Mouse (Mus musculus) ES-E14 (cell line): Measurements from ENCODE around the gene Tmem245. TPM values are rescaled to one million over a fixed set of nuclear protein-coding genes. Genes with fewer than 3 reads are reported as not detected.

Source experiments
- DNase-seq: peaks from one replicate; pipeline ENCODE4 v3.0.0-alpha.2; 2013; ENCODE audit warnings: low read depth, low spot score
- H3K27ac ChIP-seq: 2 replicates; pipeline ENCODE4 v1.5.1; 2012; ENCODE audit warnings: low read depth, mild to moderate bottlenecking, low read length, moderate library complexity, mixed read lengths; ENCODE audit not compliant: poor library complexity, insufficient read depth, severe bottlenecking
- H3K36me3 ChIP-seq: 2 replicates; pipeline ENCODE4 v1.6.1; 2012; ENCODE audit warnings: mild to moderate bottlenecking, low read length, moderate library complexity, mixed read lengths; ENCODE audit not compliant: control insufficient read depth, poor library complexity, insufficient read depth, severe bottlenecking
- H3K4me1 ChIP-seq, 2 experiments: fragments of 150-350 bp in 1 of 2; sonication (generic) in 1 of 2; 2 replicates each; pipeline ENCODE4 v1.6.1; 2012; ENCODE audit warnings: low read length in 2 of 2, mild to moderate bottlenecking in 1 of 2, mixed read lengths in 1 of 2; ENCODE audit not compliant: control insufficient read depth in 2 of 2, insufficient read depth in 2 of 2, poor library complexity in 1 of 2
- H3K4me3 ChIP-seq, 2 experiments: fragments of 150-350 bp in 1 of 2; sonication (generic) in 1 of 2; 2 replicates each; pipeline ENCODE4 v1.5.1; 2012; ENCODE audit warnings: low read length in 2 of 2, low read depth in 1 of 2, mild to moderate bottlenecking in 1 of 2, mixed read lengths in 1 of 2; ENCODE audit not compliant: insufficient read depth in 1 of 2, poor library complexity in 1 of 2, severe bottlenecking in 1 of 2
- H3K9ac ChIP-seq: 2 replicates; pipeline ENCODE4 v1.6.1; 2012; ENCODE audit warnings: low read depth, mild to moderate bottlenecking, low read length, mixed read lengths; ENCODE audit not compliant: poor library complexity, insufficient read depth, severe bottlenecking
- H3K9me3 ChIP-seq: fragments of 150-350 bp; sonication (generic); 2 replicates; pipeline ENCODE4 v1.6.1; 2012; ENCODE audit warnings: low read depth, mild to moderate bottlenecking, low read length; ENCODE audit not compliant: control insufficient read depth, insufficient read depth
- CHD2 ChIP-seq: IDR thresholded peaks from 2 replicates; pipeline ENCODE4 v1.6.1; 2014; ENCODE audit warnings: mild to moderate bottlenecking, low read depth, low read length, inconsistent platforms
- HCFC1 ChIP-seq: IDR thresholded peaks from 2 replicates; pipeline ENCODE4 v1.6.1; 2012; ENCODE audit warnings: low read length, inconsistent platforms, borderline replicate concordance; ENCODE audit not compliant: insufficient read depth
- MAFK ChIP-seq: IDR thresholded peaks from 2 replicates; pipeline ENCODE4 v1.6.1; 2014; ENCODE audit warnings: mild to moderate bottlenecking, low read depth, low read length, inconsistent platforms; ENCODE audit not compliant: insufficient read depth
- ZC3H11A ChIP-seq: IDR thresholded peaks from 2 replicates; pipeline ENCODE4 v1.6.1; 2012; ENCODE audit warnings: low read depth, mild to moderate bottlenecking, inconsistent platforms, low read length, borderline replicate concordance
- ZNF384 ChIP-seq: IDR thresholded peaks from 2 replicates; pipeline ENCODE4 v1.6.1; 2012; ENCODE audit warnings: low read depth, low read length, inconsistent platforms
- in situ Hi-C, 2 experiments: fragments of 600-800 bp; cut with MboI; formaldehyde crosslinking; loops; one replicate each; pipeline ENCODE4 v1.15.1; 2025; ENCODE audit warnings: low sequenced_read_pairs in 2 of 2, inconsistent platforms in 1 of 2; ENCODE audit not compliant: unreplicated experiment in 2 of 2
- total RNA-seq: library from RNA; depleted of rRNA; stranded (reverse); fragments of 300-350 nt; gene quantifications from 2 replicates; pipeline ENCODE4 v1.2.3, GENCODE M21; 2012

Gene Tmem245
- total RNA-seq, 1 experiment = 54.9 TPM

DNA sequence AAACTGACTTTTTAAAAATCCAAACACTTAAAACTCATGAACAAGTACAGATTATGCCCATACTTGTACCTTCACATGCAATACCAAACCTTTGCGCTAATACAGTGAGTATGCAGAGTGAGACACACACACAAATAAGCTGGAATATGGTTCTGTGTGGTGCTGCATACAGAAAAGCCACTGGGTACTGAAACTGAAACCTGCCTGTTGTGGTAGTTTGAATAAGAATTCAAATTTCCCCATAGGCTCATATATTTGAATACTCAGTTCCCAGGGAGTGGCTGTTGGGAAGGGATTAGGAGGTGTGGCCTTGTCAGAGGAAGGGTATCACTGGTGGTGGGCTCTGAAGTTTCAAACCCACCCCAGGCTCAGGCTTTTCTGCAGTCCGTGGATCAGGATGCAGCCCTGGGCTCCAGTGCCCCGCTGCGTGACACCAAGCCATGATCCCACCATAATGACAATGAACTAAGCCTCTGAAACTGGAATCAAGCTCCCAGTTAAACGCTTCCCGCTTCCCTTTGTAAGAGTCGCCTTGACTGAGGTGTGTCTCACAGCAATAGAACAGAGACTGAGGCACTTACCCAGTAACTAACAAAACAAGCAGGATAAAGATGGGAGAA is 34.7 kb downstream of the Tmem245 start:
- TF ChIP-seq HCFC1 = no peak
- no peak for TF ChIP-seq ZC3H11A
- TF ChIP-seq CHD2 = no peak
- TF ChIP-seq MAFK = no peak
- TF ChIP-seq ZNF384 = no peak
- Histone ChIP-seq H3K9ac (no peak overlapping the region), H3K9me3 (no peaks in the 10 kb centered on the region), H3K4me1 (peaks cover under 1 to 8% of the 10 kb centered on the region in 2 experiments; a peak in 1 of 4 replicates), H3K36me3 (peaks cover 35% of the 10 kb centered on the region), H3K4me3 (no peak overlapping the region), H3K27ac (no peak overlapping the region)
- in situ Hi-C loops = no loop called here
- DNase-seq = no peak

DNA sequence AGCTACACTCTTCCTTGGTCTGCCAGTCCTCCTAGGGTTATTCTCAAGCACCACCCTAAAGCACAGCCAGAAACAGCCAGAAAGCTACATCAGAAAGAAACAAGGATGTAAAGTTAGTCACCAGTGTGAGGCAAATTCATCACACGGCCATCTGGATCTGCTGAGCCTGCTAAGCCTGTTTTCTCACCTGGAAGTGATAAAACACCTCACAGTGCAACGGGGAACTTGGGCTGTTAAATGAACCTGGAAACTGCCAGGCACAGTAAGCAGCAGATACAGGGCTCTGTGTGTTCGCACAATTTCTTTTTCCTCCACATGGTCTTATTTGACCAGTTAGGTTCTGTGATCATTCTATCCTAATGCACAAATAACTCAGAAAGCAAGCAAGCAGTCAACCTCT is 37.7 kb downstream of the Tmem245 start:
- H3K27ac ChIP-seq = no peak overlapping the region
- in situ Hi-C loops = no loop called here
- H3K4me1 ChIP-seq = peaks cover 7 to 8% of the 10 kb centered on the region in 2 experiments; a peak in 3 of 4 replicates

GRCm38 (mm10) chr4:56907671-56908070 is 39.6 kb downstream of the Tmem245 start:
- Histone ChIP-seq H3K4me1 (peaks cover 8 to 9% of the 10 kb centered on the region in 2 experiments; a peak in 3 of 4 replicates), H3K9me3 (no peaks in the 10 kb centered on the region), H3K36me3 (peaks cover 39% of the 10 kb centered on the region), H3K4me3 (no peak overlapping the region), H3K27ac (no peak overlapping the region; the same call in 1 of the 2 replicates), H3K9ac (no peak overlapping the region)
- in situ Hi-C loops = no loop called here
- no peak for DNase-seq
- TF ChIP-seq ZC3H11A (no peak), CHD2 (no peak), ZNF384 (no peak), HCFC1 (no peak), MAFK (no peak)

More for the DNA sequence above, 37.7 kb downstream of the Tmem245 start:
- peaks cover 33% of the 10 kb centered on the region for H3K36me3 ChIP-seq
- DNase-seq = no peak
- no peak overlapping the region for H3K4me3 ChIP-seq
- H3K9me3 ChIP-seq = no peaks in the 10 kb centered on the region
- no peak overlapping the region for H3K9ac ChIP-seq
- no peak for TF ChIP-seq CHD2
- no peak for TF ChIP-seq MAFK
- TF ChIP-seq HCFC1 = no peak
- no peak for TF ChIP-seq ZC3H11A
- TF ChIP-seq ZNF384 = no peak

DNA sequence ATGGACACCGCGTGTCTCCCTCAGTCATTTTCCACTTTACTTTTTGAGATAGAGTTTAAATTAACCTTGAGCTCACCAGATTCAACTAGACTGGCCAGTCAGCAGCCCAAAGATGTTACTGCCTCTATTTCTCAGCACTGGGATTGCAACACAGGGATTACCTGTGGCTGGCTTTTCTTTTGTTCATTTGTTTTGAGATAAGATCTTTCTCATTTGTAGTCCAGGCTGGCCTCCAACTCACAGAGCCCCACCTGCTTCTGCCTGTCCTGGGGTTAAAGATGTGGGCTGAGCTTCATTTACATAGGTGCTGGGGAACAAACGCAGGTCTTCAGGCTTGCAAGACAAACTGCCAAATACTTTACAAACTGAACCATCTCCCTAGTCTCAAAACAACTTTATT is 40.3 kb downstream of the Tmem245 start:
- Histone ChIP-seq H3K9me3 (no peaks in the 10 kb centered on the region), H3K4me3 (no peak overlapping the region), H3K4me1 (peaks cover 6 to 9% of the 10 kb centered on the region in 2 experiments; a peak in 3 of 4 replicates), H3K9ac (no peak overlapping the region), H3K27ac (no peak overlapping the region; the same call in 1 of the 2 replicates), H3K36me3 (peaks cover 38% of the 10 kb centered on the region)
- TF ChIP-seq HCFC1 = no peak
- no peak for TF ChIP-seq CHD2
- no peak for TF ChIP-seq MAFK
- TF ChIP-seq ZC3H11A = no peak
- TF ChIP-seq ZNF384 = no peak
- in situ Hi-C loops = no loop called here
- DNase-seq = no peak

GRCm38 (mm10) chr4:56905507-56905906 is 41.7 kb downstream of the Tmem245 start:
- no peak for DNase-seq
- peaks cover 6 to 9% of the 10 kb centered on the region in 2 experiments; a peak in 3 of 4 replicates for H3K4me1 ChIP-seq
- TF ChIP-seq MAFK (no peak), ZNF384 (no peak), CHD2 (no peak), HCFC1 (no peak), ZC3H11A (no peak)
- in situ Hi-C loops = no loop called here
- no peak overlapping the region for H3K27ac ChIP-seq
- H3K36me3 ChIP-seq = peaks cover 34% of the 10 kb centered on the region
- no peak overlapping the region for H3K9ac ChIP-seq
- H3K9me3 ChIP-seq = no peaks in the 10 kb centered on the region
- no peak overlapping the region for H3K4me3 ChIP-seq
